Mouse (Mus musculus) left cerebral cortex, postnatal 4 days (tissue): ENCODE results near the gene Uqcc2. TPM values are rescaled to one million over a fixed set of nuclear protein-coding genes. Genes with fewer than 3 reads are reported as not detected.

Experiments
- DNase-seq: peaks from one replicate; pipeline ENCODE4 v3.0.0-alpha.2; 2022
- intact Hi-C: fragments of 180-260 bp; cut with DNase I; formaldehyde crosslinking; loops from one replicate; pipeline ENCODE4 v1.15.1; 2025
- microRNA-seq: library from miRNA; unstranded; fragments of <30 nt; microRNA quantifications from one replicate; pipeline ENCODE4 v1.2.0, GENCODE M21; 2022
- total RNA-seq, 2 experiments: library from RNA; stranded (reverse); gene quantifications; 2 replicates each; pipeline ENCODE4 v1.2.3; 2021

Uqcc2 gene
- total RNA-seq, 2 experiments from 2014 or later, result 170 to 186 TPM

GRCm38 (mm10) chr17:27081868-27082267, 51.8 kb downstream of the Uqcc2 start:
- intact Hi-C loops, result no loop called here
- DNase-seq, result no peak

- DNase-seq, result no peak
- intact Hi-C loops, result no loop called here
These were observed 55.2 kb downstream of the Uqcc2 start for GRCm38 (mm10) chr17:27078499-27078898.

GRCm38 (mm10) chr17:27077920-27078319, 55.8 kb downstream of the Uqcc2 start:
- DNase-seq, result no peak
- intact Hi-C loops, result no loop called here

GRCm38 (mm10) chr17:27077133-27077532, 56.6 kb downstream of the Uqcc2 start:
- intact Hi-C loops, result no loop called here
- no peak for DNase-seq

- intact Hi-C loops, result no loop called here
- no peak for DNase-seq
These were observed 58.6 kb downstream of the Uqcc2 start for GRCm38 (mm10) chr17:27074849-27075745.

GRCm38 (mm10) chr17:27074236-27074635, 59.5 kb downstream of the Uqcc2 start:
- DNase-seq, result no peak
- intact Hi-C loops, result no loop called here

- no peak for DNase-seq
- intact Hi-C loops, result no loop called here
These were observed 59.9 kb downstream of the Uqcc2 start for GRCm38 (mm10) chr17:27073778-27074177.

DNA sequence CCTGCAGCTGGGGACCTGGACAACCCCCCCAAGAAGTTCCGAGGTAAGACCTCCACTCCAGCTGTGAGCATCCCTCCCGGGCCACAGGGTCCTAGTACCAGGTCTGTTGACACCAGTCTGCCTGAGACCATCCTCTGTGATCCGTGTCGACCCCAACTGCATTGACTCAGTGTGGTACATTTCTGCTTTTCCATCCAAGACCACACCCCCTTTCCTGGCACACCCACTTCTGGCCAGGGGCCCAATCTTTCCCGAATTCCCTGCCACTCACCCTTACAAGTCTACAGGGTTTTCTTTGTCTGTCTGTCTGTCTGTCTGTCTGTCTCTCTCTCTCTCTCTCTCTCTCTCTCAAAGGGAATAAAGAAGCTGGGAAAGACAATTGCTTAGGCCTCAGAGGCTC, 60.6 kb downstream of the Uqcc2 start:
- intact Hi-C loops, result no loop called here
- no peak for DNase-seq

Small RNA genes within 50 kb of the gene (microRNA-seq; reads per million reads assigned to microRNA genes)
- not detected for gene Mir7677

Other genes starting within 250 kb of the Uqcc2 start
- 1 to 10 TPM; 4.8 to 6.0 TPM for gene Kifc5b, start 216.8 kb downstream of the Uqcc2 start, total RNA-seq
- 10 to 100 TPM; 30.5 to 33.6 TPM for gene Phf1, start 200.9 kb downstream of the Uqcc2 start, total RNA-seq
- 10 to 100 TPM; 78.8 TPM for gene Cuta, start 194.3 kb downstream of the Uqcc2 start, total RNA-seq
- 100 to 1,000 TPM; 350 to 366 TPM for gene Syngap1, start 192.7 kb downstream of the Uqcc2 start, total RNA-seq
- gene Zbtb9, start 160.7 kb downstream of the Uqcc2 start, total RNA-seq, result 10 to 100 TPM; 17.0 to 18.1 TPM
- 10 to 100 TPM; 30.0 to 33.9 TPM for gene Bak1, start 104.9 kb downstream of the Uqcc2 start, total RNA-seq
- gene Itpr3, start 76.6 kb downstream of the Uqcc2 start, total RNA-seq, result 1 to 10 TPM; 2.2 to 2.8 TPM
- not detected for gene Ip6k3, start 33.9 kb upstream of the Uqcc2 start, total RNA-seq
- gene Lemd2, start 70.6 kb upstream of the Uqcc2 start, total RNA-seq, result 10 to 100 TPM; 64.7 to 67.8 TPM